10 mouse cellular contexts compared by ENCODE assay signal in the genomic region with DNA sequence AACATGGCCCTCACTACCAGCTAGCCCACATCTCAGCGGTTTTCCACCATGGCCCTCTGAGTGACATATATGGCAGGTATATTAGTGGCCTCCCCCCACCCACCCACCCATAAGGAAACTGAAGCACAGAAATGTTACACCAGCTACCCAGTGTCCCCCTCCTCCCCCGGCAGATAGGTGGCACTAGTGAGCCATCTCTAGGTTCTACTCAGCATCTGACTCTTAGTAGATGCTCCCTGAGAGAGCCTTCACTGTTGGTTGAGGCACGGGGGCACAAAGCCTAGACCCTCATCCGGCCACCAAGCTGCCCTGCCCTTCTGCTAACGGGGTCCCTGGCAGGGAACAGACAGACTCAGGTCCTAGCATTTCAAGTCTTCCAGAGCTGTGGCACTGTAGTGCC. TPM values are rescaled to one million over a fixed set of nuclear protein-coding genes. Genes with fewer than 3 reads are reported as not detected.
DNase-seq lines count a peak whose midpoint lies in the region; ATAC-seq and TF ChIP-seq lines count a peak whose summit lies in the region.
"Had no signal": no experiment of that assay in that cellular context is flagged by ENCODE, and none has a peak within 500 bp of the region (broad histone marks: within the 10 kb centered on the region; RNA-seq: fewer than 3 reads in every experiment).

No protein-coding gene starts in this region.

- no peaks in the 10 kb centered on the region for H3K9me3 ChIP-seq in ES-E14 (ENCODE audit: control insufficient read depth, insufficient read depth, low read depth, low read length)
- H3K9me3 ChIP-seq in liver, embryonic 11.5 days (ENCODE audit: control insufficient read depth, low read length): no peaks in the 10 kb centered on the region
- H3K9me3 ChIP-seq: limb, embryonic 12.5 days had no signal

- intact Hi-C loops in heart, postnatal 14 days (cut with DNase I): loop anchor here (2.0 kb wide), 1 partner anchor 75 kb away; no protein-coding TSS in a partner anchor

- 0 out of 2 replicates have a peak, but pooled peaks have one; percentile 36 for ATAC-seq in liver, embryonic 11.5 days (replicated peaks; ENCODE audit: low FRiP score)

- H3K36me3 ChIP-seq in ES-E14 (ENCODE audit: control insufficient read depth, insufficient read depth, low read length, poor library complexity, severe bottlenecking): no peaks in the 10 kb centered on the region
- no peaks in the 10 kb centered on the region for H3K36me3 ChIP-seq in liver, embryonic 11.5 days (ENCODE audit: control insufficient read depth, insufficient read depth, low read length)
- H3K36me3 ChIP-seq: limb, embryonic 12.5 days had no signal

- 50% methylated on average over 5 of the region's 5 CpGs for WGBS in liver, embryonic 11.5 days

- no peak for TF ChIP-seq POLR2A in bone marrow macrophage, adult 2 months (IDR thresholded peaks at IDR 0.05; ENCODE audit: borderline replicate concordance, low read depth, low read length)

- no peak overlapping the region for H3K4me3 ChIP-seq in ES-E14 (ENCODE audit: insufficient read depth in 1 of 2, low read depth in 1 of 2, low read length in 2 of 2, poor library complexity in 1 of 2, severe bottlenecking in 1 of 2)
- H3K4me3 ChIP-seq in bone marrow macrophage, adult 2 months (ENCODE audit: insufficient read depth, low read length): no peak overlapping the region
- no peak overlapping the region for H3K4me3 ChIP-seq in liver, embryonic 11.5 days (ENCODE audit: low read depth, low read length)
- H3K4me3 ChIP-seq: erythroblast, embryonic 14.5 days; limb, embryonic 12.5 days had no signal

- H3K27ac ChIP-seq in ES-E14 (ENCODE audit: insufficient read depth, low read depth, low read length, poor library complexity, severe bottlenecking): no peak overlapping the region
- H3K27ac ChIP-seq in bone marrow macrophage, adult 2 months (ENCODE audit: insufficient read depth, low read depth, low read length): no peak overlapping the region
- H3K27ac ChIP-seq in liver, embryonic 11.5 days (ENCODE audit: low read depth, low read length): no peak overlapping the region

- H3K4me1 ChIP-seq in ES-E14 (ENCODE audit: control insufficient read depth in 2 of 2, insufficient read depth in 2 of 2, low read length in 2 of 2, poor library complexity in 1 of 2): peaks cover 0 to 14% of the 10 kb centered on the region in 2 experiments; a peak in 2 of 4 replicates
- no peaks in the 10 kb centered on the region for H3K4me1 ChIP-seq in bone marrow macrophage, adult 2 months (ENCODE audit: control insufficient read depth, insufficient read depth, low read length)
- peaks cover 24% of the 10 kb centered on the region for H3K4me1 ChIP-seq in liver, embryonic 11.5 days (replicated peaks; ENCODE audit: control insufficient read depth, insufficient read depth, low read length)

- in situ Hi-C loops in ES-E14 (cut with MboI; ENCODE audit: low sequenced_read_pairs in 2 of 2, unreplicated experiment in 2 of 2): no loop called here

- H3K27me3 ChIP-seq in liver, embryonic 11.5 days (replicated peaks; ENCODE audit: control insufficient read depth, insufficient read depth, low read length): no peaks in the 10 kb centered on the region

- H3K4me2 ChIP-seq in liver, embryonic 11.5 days: no peak overlapping the region
- H3K4me2 ChIP-seq: limb, embryonic 12.5 days had no signal

- H3K9ac ChIP-seq in ES-E14 (ENCODE audit: insufficient read depth, low read depth, low read length, poor library complexity, severe bottlenecking): no peak overlapping the region
- no peak overlapping the region for H3K9ac ChIP-seq in liver, embryonic 11.5 days (ENCODE audit: low read depth, low read length)
- H3K9ac ChIP-seq: limb, embryonic 12.5 days had no signal

- peak; percentile 63 for TF ChIP-seq CTCF in bone marrow macrophage, adult 2 months (IDR thresholded peaks at IDR 0.05; ENCODE audit: low read depth, low read length)

- peak; percentile 70 for DNase-seq in layer of hippocampus, adult 11-12 months (ENCODE audit: low spot score)
- no peak for DNase-seq in layer of hippocampus, postnatal 14 days (ENCODE audit: low spot score in 2 of 2)
- peak; percentile 40 for DNase-seq in ES-E14 (ENCODE audit: low read depth, low spot score)
- peak; percentile 75 to 80 for DNase-seq in heart, postnatal 14 days
- no peak for DNase-seq in liver, embryonic 11.5 days (ENCODE audit: low spot score)
- peak; percentile 52 to 68 for DNase-seq in right cerebral cortex, adult 2 months (ENCODE audit: low spot score in 2 of 2)
- DNase-seq in spleen, postnatal 14 days (ENCODE audit: low spot score in 2 of 2): no peak

TF ChIP-seq in ES-E14, 5 proteins besides CTCF, POLR2A, EP300 and RAD21:
- TF ChIP-seq MAFK (IDR thresholded peaks at IDR 0.05; ENCODE audit: insufficient read depth, low read depth, low read length) (no peak), CHD2 (IDR thresholded peaks at IDR 0.05; ENCODE audit: low read depth, low read length) (no peak), ZC3H11A (IDR thresholded peaks at IDR 0.05; ENCODE audit: borderline replicate concordance, low read depth, low read length) (no peak)

RNA-seq across cellular contexts. Expression of gene Ccnk, which starts 38.2 kb away (rescaled TPM):
- total RNA-seq in layer of hippocampus, postnatal 14 days (2021): 10 to 100 TPM; 28.1 to 32.0 TPM
- total RNA-seq in ES-E14 (2012; rRNA removed): 11.1 and 14.5 TPM in 2 replicates
- 31.8 and 34.8 TPM in 2 replicates for polyA plus RNA-seq in bone marrow macrophage, adult 2 months (2012; ENCODE audit: insufficient read depth, insufficient read length, missing spikeins)
- 10 to 100 TPM; 27.6 to 28.0 TPM for total RNA-seq in heart, postnatal 14 days (2021)
- 4.3 and 5.2 TPM in 2 replicates for polyA plus RNA-seq in liver, embryonic 11.5 days (2014; fragmentation: Nextera tagmentation; extraction: Ambion mirVana)

RNA-seq across cellular contexts. Expression of gene Setd3, which starts 38.5 kb away (rescaled TPM):
- 100 to 1,000 TPM; 113 to 116 TPM for total RNA-seq in layer of hippocampus, postnatal 14 days (2021)
- 43.0 and 56.0 TPM in 2 replicates for total RNA-seq in ES-E14 (2012; rRNA removed)
- polyA plus RNA-seq in bone marrow macrophage, adult 2 months (2012; ENCODE audit: insufficient read depth, insufficient read length, missing spikeins): 75.8 and 82.8 TPM in 2 replicates
- 10 to 100 TPM; 75.6 to 78.4 TPM for total RNA-seq in heart, postnatal 14 days (2021)
- polyA plus RNA-seq in liver, embryonic 11.5 days (2014; fragmentation: Nextera tagmentation; extraction: Ambion mirVana): 73.3 and 77.0 TPM in 2 replicates

RNA-seq across cellular contexts. Expression of gene Ccdc85c, which starts 57.7 kb away (rescaled TPM):
- total RNA-seq in layer of hippocampus, postnatal 14 days (2021): 10 to 100 TPM; 55.9 to 57.4 TPM
- total RNA-seq in ES-E14 (2012; rRNA removed): 21.9 and 24.4 TPM in 2 replicates
- polyA plus RNA-seq in bone marrow macrophage, adult 2 months (2012; ENCODE audit: insufficient read depth, insufficient read length, missing spikeins): 0.19 and 0.25 TPM in 2 replicates
- total RNA-seq in heart, postnatal 14 days (2021): 10 to 100 TPM; 33.2 to 35.2 TPM
- polyA plus RNA-seq in liver, embryonic 11.5 days (2014; fragmentation: Nextera tagmentation; extraction: Ambion mirVana): 5.9 and 7.4 TPM in 2 replicates

Comparison
In these comparisons a context has a peak if more than half of its experiments do, and no peak if none do; other contexts are left out.
1. DNase-seq: peak in layer of hippocampus, adult 11-12 months (single experiment), ES-E14 (single experiment), heart, postnatal 14 days (2 of 2) and right cerebral cortex, adult 2 months (2 of 2); none in layer of hippocampus, postnatal 14 days (0 of 2), liver, embryonic 11.5 days (single experiment) and spleen, postnatal 14 days (0 of 2).